Mouse (Mus musculus) Muller cell, postnatal 12 days (primary cell): ENCODE data around the gene Slc24a5.
A peak's percentile ranks its signal among the peaks of the same experiment; 100 is the strongest.
"Not testable (repeated sequence)": the region's sequence is repeated elsewhere in the genome, so short reads cannot be mapped to it uniquely, and the experiment has no call there.

Experiments used
- DNase-seq: peaks from one replicate; pipeline ENCODE4 v3.0.0-alpha.2; 2015; ENCODE audit errors: inconsistent ontology term

Slc24a5 gene

GRCm38 (mm10) chr2:125067894-125068293 is at the start of gene Slc24a5:
Slc24a5 (plus strand) TSS chr2:125068124.
- DNase-seq: no peak

DNA sequence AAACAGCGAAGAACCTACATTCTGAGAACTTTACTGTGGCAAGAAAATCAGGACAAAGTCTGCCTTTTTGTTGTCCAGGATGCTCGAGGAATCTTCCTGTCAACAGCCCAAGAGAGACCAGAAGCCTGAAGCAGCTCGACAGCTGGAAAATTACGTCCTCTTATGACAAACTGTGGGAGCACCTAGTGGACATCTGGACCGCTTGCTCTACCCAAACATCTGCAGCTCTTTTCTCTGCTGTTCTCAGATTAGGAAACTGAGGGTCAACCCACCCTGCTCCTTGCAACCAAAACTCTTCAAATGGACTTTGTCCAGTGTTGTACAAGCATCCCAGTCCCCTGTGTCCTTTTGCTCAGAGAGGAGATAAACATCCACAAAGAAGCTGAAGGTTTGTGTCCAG is 43.5 kb upstream of the Slc24a5 start:
- no peak for DNase-seq

GRCm38 (mm10) chr2:125026358-125027000 is 41.4 kb upstream of the Slc24a5 start:
- no peak for DNase-seq

DNA sequence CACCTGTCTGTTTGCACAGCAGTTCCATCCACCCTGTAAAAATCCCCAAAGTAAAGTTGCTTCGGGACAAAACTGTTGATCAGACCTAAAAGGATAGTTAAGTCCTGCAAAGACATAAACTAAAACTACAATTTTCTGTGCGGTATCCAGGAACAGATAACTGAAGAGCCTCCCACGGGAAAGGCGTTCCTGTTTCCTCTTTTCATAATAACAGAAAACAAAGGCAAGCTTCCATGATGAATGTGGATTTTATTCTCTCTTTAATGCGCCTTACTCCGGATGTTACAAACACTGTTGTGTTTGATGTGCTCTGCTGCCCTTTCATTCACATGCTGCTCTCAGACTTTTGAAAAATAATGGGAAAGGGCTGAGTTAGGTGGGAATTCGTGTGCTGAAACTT is 37.3 kb upstream of the Slc24a5 start:
- no peak for DNase-seq

DNA sequence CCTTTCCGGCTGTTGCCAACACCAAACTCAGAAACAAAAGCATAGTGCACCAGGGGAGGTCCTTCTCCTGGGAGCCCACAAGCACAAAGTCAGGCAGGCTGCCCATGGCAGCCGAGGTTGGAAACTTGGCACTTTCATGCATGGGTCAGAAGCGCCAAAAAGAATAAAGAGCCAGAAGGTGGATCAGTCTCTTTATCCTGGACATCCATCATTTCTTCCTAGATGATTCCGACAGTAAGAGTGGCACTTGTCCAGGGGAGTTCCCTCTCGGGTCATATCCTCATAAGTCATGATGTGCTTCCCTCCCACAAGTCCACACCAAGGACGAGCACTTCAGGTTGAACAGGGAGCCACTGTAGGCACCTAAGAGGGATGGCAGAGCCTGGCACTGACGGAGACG is 36.8 kb upstream of the Slc24a5 start:
- no peak for DNase-seq

GRCm38 (mm10) chr2:125031562-125032257 is 36.2 kb upstream of the Slc24a5 start:
- DNase-seq: no peak

GRCm38 (mm10) chr2:125032258-125032973 is 35.5 kb upstream of the Slc24a5 start:
- DNase-seq: no peak

GRCm38 (mm10) chr2:125033042-125033743 is 34.7 kb upstream of the Slc24a5 start:
- peak; percentile 82 for DNase-seq

GRCm38 (mm10) chr2:125055316-125055903 is 12.5 kb upstream of the Slc24a5 start:
- no peak for DNase-seq

GRCm38 (mm10) chr2:125057250-125057815 is 10.6 kb upstream of the Slc24a5 start:
- peak; percentile 53 for DNase-seq

DNA sequence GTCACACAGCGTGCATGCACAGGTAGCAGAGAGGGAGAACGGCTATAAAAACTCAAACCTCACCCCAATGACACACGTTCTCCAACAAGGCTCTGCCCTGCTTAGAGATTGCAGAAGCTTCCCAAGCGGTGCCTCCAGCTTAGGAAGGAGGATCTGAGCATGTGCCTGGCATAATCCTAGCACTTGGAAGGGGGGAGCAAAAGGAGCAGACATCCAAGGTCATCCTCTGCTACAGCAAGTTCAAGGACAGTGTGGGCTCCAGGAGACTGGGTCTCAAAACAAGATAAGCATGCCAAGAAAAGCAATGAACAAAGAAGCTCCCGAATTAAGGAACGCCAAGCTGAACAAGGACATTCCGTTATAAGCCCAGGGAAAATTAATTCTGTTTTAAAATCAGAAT is 6.5 kb upstream of the Slc24a5 start:
- no peak for DNase-seq

DNA sequence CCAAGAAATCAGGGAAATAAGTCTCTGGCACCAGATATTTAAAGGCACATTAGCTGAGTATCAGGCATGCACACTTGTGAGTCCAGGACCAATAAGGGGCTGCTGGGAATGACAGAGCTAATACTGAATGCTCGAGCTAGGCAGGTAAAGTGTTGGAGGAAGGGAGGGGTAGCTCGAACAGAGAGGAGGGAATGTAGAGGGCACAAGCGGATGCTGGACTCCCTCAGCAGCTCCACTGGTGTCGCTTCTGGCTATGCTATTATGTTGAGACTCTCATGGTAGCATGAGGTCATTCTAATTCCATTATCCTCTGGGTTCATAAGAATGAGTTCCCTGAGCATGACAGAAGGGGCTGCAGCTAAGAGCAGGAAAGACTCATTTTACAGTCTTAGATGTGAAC is 5.0 kb upstream of the Slc24a5 start:
- DNase-seq: no peak

GRCm38 (mm10) chr2:125067373-125067772 is 551 bp upstream of the Slc24a5 start:
- no peak for DNase-seq

DNA sequence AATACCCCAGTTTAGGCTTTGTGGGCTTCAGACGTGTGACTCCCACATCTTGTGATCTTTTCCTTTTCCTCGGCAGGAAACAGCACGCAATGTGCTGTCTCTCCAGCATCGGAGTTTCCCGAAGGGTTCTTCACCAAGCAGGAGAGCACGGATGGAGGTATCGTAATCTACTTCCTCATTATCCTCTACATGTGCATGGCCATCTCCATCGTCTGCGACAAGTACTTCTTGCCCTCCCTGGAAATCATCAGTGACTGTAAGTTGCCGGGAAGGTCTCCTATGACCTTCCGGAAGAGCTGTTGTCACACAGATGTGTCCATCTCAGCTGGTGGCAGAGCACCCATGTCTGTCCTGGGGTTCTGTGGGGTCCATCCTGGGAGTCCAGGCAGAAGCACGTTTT is 772 bp downstream of the Slc24a5 start:
- DNase-seq: no peak

DNA sequence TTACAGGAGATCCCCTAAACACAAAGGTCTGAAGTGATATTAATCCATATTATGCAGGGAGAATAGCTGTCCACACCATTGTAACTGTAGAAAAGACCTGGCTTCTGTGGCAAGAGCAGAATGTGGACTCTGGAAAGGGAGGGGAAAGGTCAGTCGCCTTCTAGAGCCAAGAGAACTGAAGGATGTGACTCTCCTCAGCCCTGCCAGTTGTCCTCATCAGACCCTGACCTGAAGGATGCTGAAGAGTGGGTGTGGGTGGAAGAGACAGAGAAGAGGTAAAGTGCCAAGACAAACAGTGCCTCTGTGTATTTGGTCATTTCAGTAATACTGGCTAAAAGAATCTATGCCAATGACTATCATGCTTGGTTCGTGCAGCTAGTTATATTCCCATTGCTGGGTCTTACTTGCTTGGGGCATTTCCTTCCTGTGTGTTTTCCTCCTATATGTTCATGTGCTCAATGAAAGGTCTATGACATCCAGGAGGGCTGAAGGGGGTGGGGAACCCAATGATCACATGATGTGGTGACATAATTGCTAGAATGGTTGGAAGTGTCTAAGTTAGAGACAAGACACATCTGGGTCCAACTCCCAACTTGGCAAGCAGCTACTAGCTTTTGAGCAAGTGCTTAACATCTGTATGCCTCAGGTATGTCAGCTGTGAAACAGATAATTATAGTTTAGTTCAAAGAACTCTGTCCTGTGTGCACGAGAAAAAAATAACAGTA is 5.3 kb downstream of the Slc24a5 start:
- DNase-seq: peak; percentile 32

DNA sequence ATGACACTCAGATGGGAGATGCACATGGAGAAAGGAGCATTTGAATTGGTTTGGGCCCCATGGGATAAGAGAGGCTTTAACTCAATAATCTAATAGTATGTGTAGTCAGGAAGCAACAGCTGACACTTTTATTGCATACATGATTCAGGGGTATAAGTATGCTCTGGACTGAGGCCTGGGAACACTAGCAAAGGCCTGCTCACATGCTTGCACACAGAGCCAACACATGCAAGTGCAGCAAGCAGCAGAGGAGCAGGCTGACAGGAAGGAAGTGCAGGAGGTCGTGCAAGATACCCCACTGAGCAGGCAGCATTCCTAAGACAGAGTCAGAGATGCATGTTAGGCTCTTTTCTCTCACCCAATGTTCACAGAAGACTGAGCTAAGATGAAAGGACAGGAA is 16.0 kb downstream of the Slc24a5 start:
- DNase-seq: no peak

GRCm38 (mm10) chr2:125088757-125089156 is 20.8 kb downstream of the Slc24a5 start:
- no peak for DNase-seq

- not testable (repeated sequence) for DNase-seq
Observed at GRCm38 (mm10) chr2:125092123-125092522, 24.2 kb downstream of the Slc24a5 start.

GRCm38 (mm10) chr2:125104491-125104890 is 36.6 kb downstream of the Slc24a5 start:
- DNase-seq: not testable (repeated sequence)

DNA sequence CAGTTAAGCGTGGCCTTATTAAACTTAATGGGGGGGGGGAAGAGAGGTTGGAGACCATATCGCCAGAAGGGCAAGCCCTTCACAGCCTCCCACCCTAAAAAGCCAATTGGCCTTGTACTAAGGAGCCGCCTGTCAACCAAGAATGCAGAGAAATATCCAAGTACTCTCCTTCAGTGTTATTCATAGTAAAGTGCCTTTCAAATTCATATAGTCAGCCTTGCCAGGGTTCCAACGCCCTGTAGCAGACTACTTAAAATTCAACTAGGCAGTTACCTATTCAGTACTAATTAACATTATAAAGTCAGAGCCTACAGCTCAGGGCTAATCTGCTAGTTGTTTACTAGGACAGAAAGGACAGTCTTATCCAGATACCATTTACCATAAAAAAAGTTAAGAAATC is 38.6 kb downstream of the Slc24a5 start:
- DNase-seq: not testable (repeated sequence)
